In genomic region chr12:43406149-43406867, GRCm38 (mm10) we compare ENCODE assay signal across 26 mouse cellular contexts.
"Had no signal": no experiment of that assay in that cellular context is flagged by ENCODE, and none has a peak within 500 bp of the region (broad histone marks: within the 10 kb centered on the region; RNA-seq: fewer than 3 reads in every experiment).

No protein-coding gene starts in this region.

- H3K9ac ChIP-seq: heart, embryonic 13.5 days; heart, embryonic 15.5 days; hindbrain, embryonic 13.5 days; hindbrain, embryonic 15.5 days; limb, embryonic 13.5 days; limb, embryonic 15.5 days; liver, embryonic 13.5 days; liver, embryonic 15.5 days had no signal

- H3K4me3 ChIP-seq: heart, adult 2 months; heart, embryonic 13.5 days; heart, embryonic 15.5 days; hindbrain, embryonic 13.5 days; hindbrain, embryonic 15.5 days; limb, embryonic 13.5 days; limb, embryonic 15.5 days; liver, embryonic 13.5 days; liver, embryonic 15.5 days had no signal

- H3K4me2 ChIP-seq: heart, embryonic 11.5 days; heart, embryonic 13.5 days; heart, embryonic 15.5 days; hindbrain, embryonic 13.5 days; hindbrain, embryonic 15.5 days; limb, embryonic 13.5 days; limb, embryonic 15.5 days; liver, embryonic 11.5 days; liver, embryonic 13.5 days; liver, embryonic 15.5 days had no signal

- H3K36me3 ChIP-seq: heart, embryonic 13.5 days; heart, embryonic 15.5 days; hindbrain, embryonic 13.5 days; hindbrain, embryonic 15.5 days; limb, embryonic 13.5 days; limb, embryonic 15.5 days; liver, embryonic 13.5 days; liver, embryonic 15.5 days had no signal

- DNase-seq: gastrocnemius, postnatal 14 days; gastrocnemius, postnatal 36 days; heart, adult 11 months; heart, adult 2 months; heart, postnatal 14 days; heart, postnatal 36 days; kidney, adult 11 months; kidney, adult 2 months; kidney, adult 9 months; kidney, postnatal 25 days; layer of hippocampus, adult 9-11 months; layer of hippocampus, postnatal 36 days; left cerebral cortex, postnatal 4 days; liver, embryonic 13.5 days; lung, adult 18-20 months had no signal

- H3K27me3 ChIP-seq: heart, embryonic 13.5 days; heart, embryonic 15.5 days; hindbrain, embryonic 13.5 days; hindbrain, embryonic 15.5 days; limb, embryonic 13.5 days; limb, embryonic 15.5 days; liver, embryonic 13.5 days; liver, embryonic 15.5 days had no signal

- H3K27ac ChIP-seq: heart, adult 2 months; heart, embryonic 13.5 days; heart, embryonic 15.5 days; hindbrain, embryonic 13.5 days; hindbrain, embryonic 15.5 days; hindbrain, postnatal 0 days; limb, embryonic 13.5 days; limb, embryonic 15.5 days; liver, embryonic 13.5 days; liver, embryonic 15.5 days had no signal

- ATAC-seq: hindbrain, postnatal 0 days; intestine, embryonic 16.5 days had no signal

- H3K4me1 ChIP-seq: heart, embryonic 13.5 days; heart, embryonic 15.5 days; hindbrain, embryonic 13.5 days; hindbrain, embryonic 15.5 days; limb, embryonic 13.5 days; limb, embryonic 15.5 days; liver, embryonic 13.5 days; liver, embryonic 15.5 days had no signal

- H3K9me3 ChIP-seq: heart, embryonic 13.5 days; heart, embryonic 15.5 days; hindbrain, embryonic 13.5 days; hindbrain, embryonic 15.5 days; limb, embryonic 13.5 days; limb, embryonic 15.5 days; liver, embryonic 13.5 days; liver, embryonic 15.5 days had no signal
